Mouse (Mus musculus) frontal cortex, postnatal 25 days (tissue): ENCODE measurements around the gene Ppp1r35.

Experiments
- DNase-seq, 2 experiments: peaks; one replicate each; pipeline ENCODE4 v3.0.0; 2022; ENCODE audit warnings: low spot score in 2 of 2

Gene Ppp1r35

GRCm38 (mm10) chr5:137826421-137826820 lies 47.8 kb downstream of the Ppp1r35 start:
- DNase-seq: no peak

GRCm38 (mm10) chr5:137828694-137829093 lies 50.0 kb downstream of the Ppp1r35 start:
- DNase-seq: no peak
